ENCODE assay signal across 9 mouse cellular contexts in the genomic region with DNA sequence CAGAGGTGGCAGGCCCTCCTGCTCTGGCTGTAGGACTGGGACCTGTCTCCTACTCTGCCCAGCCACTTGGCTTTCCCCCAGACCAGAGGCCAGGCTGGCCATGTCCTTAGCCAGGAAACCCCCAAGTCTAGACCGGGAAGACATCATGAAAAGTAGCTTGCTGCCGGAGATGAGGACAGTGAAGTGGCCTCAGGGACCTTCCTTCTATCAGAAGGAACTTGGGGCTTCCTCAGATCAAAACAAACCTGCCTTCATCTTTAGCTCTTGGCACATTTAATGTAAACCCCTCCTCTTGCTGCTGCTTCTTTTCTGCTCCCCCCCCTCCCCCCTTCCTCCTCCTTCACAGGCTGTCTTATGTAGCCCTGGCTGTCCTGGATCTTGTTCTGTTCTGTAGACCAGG. TPM values are rescaled to one million over a fixed set of nuclear protein-coding genes. Genes with fewer than 3 reads are reported as not detected.
DNase-seq lines count a peak whose midpoint lies in the region; ATAC-seq and TF ChIP-seq lines count a peak whose summit lies in the region.
"Had no signal": no experiment of that assay in that cellular context is flagged by ENCODE, and none has a peak within 500 bp of the region (broad histone marks: within the 10 kb centered on the region; RNA-seq: fewer than 3 reads in every experiment).

No protein-coding gene starts in this region.

- H3K9ac ChIP-seq in hindbrain, embryonic 12.5 days = no peak overlapping the region
- H3K9ac ChIP-seq in hindbrain, embryonic 11.5 days (ENCODE audit: low read depth, low read length) = no peak overlapping the region
- no peak overlapping the region for H3K9ac ChIP-seq in liver, embryonic 16.5 days (ENCODE audit: low read depth, low read length)

- peaks cover 30% of the 10 kb centered on the region for H3K4me1 ChIP-seq in hindbrain, embryonic 12.5 days
- H3K4me1 ChIP-seq in hindbrain, embryonic 11.5 days (replicated peaks; ENCODE audit: control insufficient read depth, insufficient read depth, low read length) = 0 out of 2 replicates have a peak, but pooled peaks cover 2% of the 10 kb centered on the region
- H3K4me1 ChIP-seq in bone marrow macrophage, adult 2 months (ENCODE audit: control insufficient read depth, insufficient read depth, low read length) = peaks cover 48% of the 10 kb centered on the region
- H3K4me1 ChIP-seq in liver, embryonic 16.5 days (ENCODE audit: control insufficient read depth, low read depth, low read length) = peaks cover 32% of the 10 kb centered on the region

- no peak for DNase-seq in hindbrain, embryonic 11.5 days (ENCODE audit: low spot score)
- peak; percentile 72 for DNase-seq in CD4-positive, CD25-positive, alpha-beta regulatory T cell, adult 2 months (ENCODE audit: low read depth, low spot score)
- no peak for DNase-seq in gastrocnemius, adult 2 months
- no peak for DNase-seq in frontal cortex, postnatal 25 days (ENCODE audit: low spot score in 2 of 2)
- DNase-seq: heart, postnatal 14 days had no signal

- intact Hi-C loops in gastrocnemius, adult 2 months (cut with DNase I) = loop anchor here (5.0 kb wide), 1 partner anchor 47 kb away; no protein-coding TSS in a partner anchor

- no peak for ATAC-seq in hindbrain, embryonic 12.5 days (ENCODE audit: low FRiP score)
- ATAC-seq in hindbrain, embryonic 11.5 days (ENCODE audit: low FRiP score) = no peak
- ATAC-seq in liver, embryonic 16.5 days (ENCODE audit: low read depth) = no peak

- TF ChIP-seq POLR2A in bone marrow macrophage, adult 2 months (IDR thresholded peaks at IDR 0.05; ENCODE audit: borderline replicate concordance, low read depth, low read length) = no peak

- H3K27me3 ChIP-seq in hindbrain, embryonic 12.5 days = no peaks in the 10 kb centered on the region
- no peaks in the 10 kb centered on the region for H3K27me3 ChIP-seq in hindbrain, embryonic 11.5 days (ENCODE audit: control insufficient read depth, insufficient read depth, low read length)
- no peaks in the 10 kb centered on the region for H3K27me3 ChIP-seq in liver, embryonic 16.5 days (ENCODE audit: control insufficient read depth, insufficient read depth, low read depth, low read length)

- no peak overlapping the region for H3K4me2 ChIP-seq in hindbrain, embryonic 12.5 days (replicated peaks)
- H3K4me2 ChIP-seq in hindbrain, embryonic 11.5 days (replicated peaks; ENCODE audit: low read depth, low read length) = no peak overlapping the region
- H3K4me2 ChIP-seq in liver, embryonic 16.5 days (ENCODE audit: low read depth, low read length) = no peak overlapping the region

- H3K27ac ChIP-seq in hindbrain, embryonic 12.5 days = peak overlapping the region; percentile 60; the same call in 1 of the 2 replicates
- no peak overlapping the region for H3K27ac ChIP-seq in hindbrain, embryonic 11.5 days (ENCODE audit: low read depth, low read length)
- H3K27ac ChIP-seq in bone marrow macrophage, adult 2 months (ENCODE audit: insufficient read depth, low read depth, low read length) = peak overlapping the region; percentile 91
- 0 out of 2 replicates have a peak overlapping the region, but pooled peaks have one; percentile 41 for H3K27ac ChIP-seq in liver, embryonic 16.5 days (ENCODE audit: low read length)
- H3K27ac ChIP-seq in gastrocnemius, adult 2 months = no peak overlapping the region

- no peak for TF ChIP-seq CTCF in bone marrow macrophage, adult 2 months (IDR thresholded peaks at IDR 0.05; ENCODE audit: low read depth, low read length)
- TF ChIP-seq CTCF in gastrocnemius, adult 2 months (IDR thresholded peaks at IDR 0.05) = no peak

- H3K9me3 ChIP-seq in hindbrain, embryonic 12.5 days (replicated peaks) = no peaks in the 10 kb centered on the region
- no peaks in the 10 kb centered on the region for H3K9me3 ChIP-seq in hindbrain, embryonic 11.5 days (ENCODE audit: control insufficient read depth, low read length)
- H3K9me3 ChIP-seq in liver, embryonic 16.5 days (replicated peaks; ENCODE audit: control insufficient read depth, low read length) = no peaks in the 10 kb centered on the region

- H3K36me3 ChIP-seq in hindbrain, embryonic 12.5 days = peaks cover 39% of the 10 kb centered on the region
- H3K36me3 ChIP-seq in hindbrain, embryonic 11.5 days (ENCODE audit: control insufficient read depth, insufficient read depth, low read length) = peaks cover 16% of the 10 kb centered on the region
- H3K36me3 ChIP-seq in liver, embryonic 16.5 days (ENCODE audit: control insufficient read depth, insufficient read depth) = peaks cover 21% of the 10 kb centered on the region

- WGBS in hindbrain, embryonic 12.5 days = 65% methylated on average over 2 of the region's 2 CpGs
- WGBS in hindbrain, embryonic 11.5 days = 68% methylated on average over 2 of the region's 2 CpGs
- WGBS in liver, embryonic 16.5 days (ENCODE audit: insufficient replicate concordance) = 46% methylated on average over 2 of the region's 2 CpGs

- H3K4me3 ChIP-seq in hindbrain, embryonic 12.5 days = no peak overlapping the region
- no peak overlapping the region for H3K4me3 ChIP-seq in hindbrain, embryonic 11.5 days (ENCODE audit: low read depth, low read length)
- H3K4me3 ChIP-seq in bone marrow macrophage, adult 2 months (ENCODE audit: insufficient read depth, low read length) = no peak overlapping the region
- no peak overlapping the region for H3K4me3 ChIP-seq in liver, embryonic 16.5 days (ENCODE audit: low read depth, low read length)
- H3K4me3 ChIP-seq in gastrocnemius, adult 2 months = no peak overlapping the region
- H3K4me3 ChIP-seq: myocyte had no signal

RNA-seq across cellular contexts. Expression of a gene that starts 4.8 kb away (rescaled TPM):
- polyA plus RNA-seq in hindbrain, embryonic 12.5 days (2016; fragmentation: Nextera tagmentation; extraction: Ambion mirVana) = 3.6 and 4.6 TPM in 2 replicates
- polyA plus RNA-seq in hindbrain, embryonic 11.5 days (2014; fragmentation: Nextera tagmentation; extraction: Ambion mirVana) = 3.2 and 4.0 TPM in 2 replicates
- polyA plus RNA-seq in bone marrow macrophage, adult 2 months (2012; ENCODE audit: insufficient read depth, insufficient read length, missing spikeins) = 373 and 392 TPM in 2 replicates
- polyA plus RNA-seq in liver, embryonic 16.5 days (2015; fragmentation: Nextera tagmentation; extraction: Ambion mirVana) = 25.1 and 26.5 TPM in 2 replicates
- 1 to 10 TPM; 1.0 to 3.8 TPM for total RNA-seq in gastrocnemius, adult 2 months (2021)

RNA-seq across cellular contexts. Expression of a gene that starts 50.4 kb away (rescaled TPM):
- polyA plus RNA-seq in hindbrain, embryonic 12.5 days (2016; fragmentation: Nextera tagmentation; extraction: Ambion mirVana) = 11.7 and 12.8 TPM in 2 replicates
- 7.1 and 8.2 TPM in 2 replicates for polyA plus RNA-seq in hindbrain, embryonic 11.5 days (2014; fragmentation: Nextera tagmentation; extraction: Ambion mirVana)
- 5.5 and 7.3 TPM in 2 replicates for polyA plus RNA-seq in bone marrow macrophage, adult 2 months (2012; ENCODE audit: insufficient read depth, insufficient read length, missing spikeins)
- polyA plus RNA-seq in liver, embryonic 16.5 days (2015; fragmentation: Nextera tagmentation; extraction: Ambion mirVana) = 1.8 and 1.9 TPM in 2 replicates
- 1 to 10 TPM; 6.1 to 6.4 TPM for total RNA-seq in gastrocnemius, adult 2 months (2021)

RNA-seq across cellular contexts. Expression of a gene that starts 57.6 kb away (rescaled TPM):
- 27.4 and 28.0 TPM in 2 replicates for polyA plus RNA-seq in hindbrain, embryonic 12.5 days (2016; fragmentation: Nextera tagmentation; extraction: Ambion mirVana)
- 21.8 and 22.8 TPM in 2 replicates for polyA plus RNA-seq in hindbrain, embryonic 11.5 days (2014; fragmentation: Nextera tagmentation; extraction: Ambion mirVana)
- 4.9 and 5.8 TPM in 2 replicates for polyA plus RNA-seq in bone marrow macrophage, adult 2 months (2012; ENCODE audit: insufficient read depth, insufficient read length, missing spikeins)
- 10.0 and 10.6 TPM in 2 replicates for polyA plus RNA-seq in liver, embryonic 16.5 days (2015; fragmentation: Nextera tagmentation; extraction: Ambion mirVana)
- 10 to 100 TPM; 24.1 to 25.1 TPM for total RNA-seq in gastrocnemius, adult 2 months (2021)

Comparison
In these comparisons a context has a peak if more than half of its experiments do, and no peak if none do; other contexts are left out.
1. H3K27ac ChIP-seq: peak in hindbrain, embryonic 12.5 days (single experiment), bone marrow macrophage, adult 2 months (single experiment) and liver, embryonic 16.5 days (single experiment); none in hindbrain, embryonic 11.5 days (single experiment) and gastrocnemius, adult 2 months (single experiment).
2. RNA of a gene that starts 4.8 kb away (polyA plus RNA-seq): 373 to 392 TPM in bone marrow macrophage, adult 2 months; 25.1 to 26.5 TPM in liver, embryonic 16.5 days, 3.6 to 4.6 TPM in hindbrain, embryonic 12.5 days and 3.2 to 4.0 TPM in hindbrain, embryonic 11.5 days; every median in the first group is over 10 times any median in the second.